Mouse (Mus musculus): ENCODE results near the gene Hpcal1. TPM values are rescaled to one million over a fixed set of nuclear protein-coding genes. Genes with fewer than 3 reads are reported as not detected.

Hpcal1 gene
- polyA plus RNA-seq, 1 experiment = 76.2 TPM

GRCm38 (mm10) chr12:17745431-17745830 lies 54.8 kb downstream of the Hpcal1 start:
- H3K36me3 ChIP-seq (ENCODE audit: control insufficient read depth, insufficient read depth, low read length) = no peaks in the 10 kb centered on the region
- DNase-seq (ENCODE audit: low read depth in 1 of 2, low spot score in 2 of 2) = no peak
- TF ChIP-seq CTCF (IDR thresholded peaks at IDR 0.05; ENCODE audit: extremely low read depth, insufficient read depth, insufficient read length, insufficient replicate concordance) = no peak
- TF ChIP-seq POLR2A (IDR thresholded peaks at IDR 0.05; ENCODE audit: low read depth, low read length) = no peak
- H3K27ac ChIP-seq (ENCODE audit: insufficient read depth, low read length) = no peak overlapping the region
- WGBS = 78% methylated on average over 7 of the region's 7 CpGs
- H3K4me3 ChIP-seq (ENCODE audit: extremely low read depth, insufficient read depth, insufficient read length) = no peak overlapping the region
- no peaks in the 10 kb centered on the region for H3K27me3 ChIP-seq (ENCODE audit: control insufficient read depth, insufficient read depth, low read length)
- peaks cover 8% of the 10 kb centered on the region; the same call in 1 of the 2 replicates for H3K4me1 ChIP-seq (ENCODE audit: control insufficient read depth, insufficient read depth, insufficient read length)

DNA sequence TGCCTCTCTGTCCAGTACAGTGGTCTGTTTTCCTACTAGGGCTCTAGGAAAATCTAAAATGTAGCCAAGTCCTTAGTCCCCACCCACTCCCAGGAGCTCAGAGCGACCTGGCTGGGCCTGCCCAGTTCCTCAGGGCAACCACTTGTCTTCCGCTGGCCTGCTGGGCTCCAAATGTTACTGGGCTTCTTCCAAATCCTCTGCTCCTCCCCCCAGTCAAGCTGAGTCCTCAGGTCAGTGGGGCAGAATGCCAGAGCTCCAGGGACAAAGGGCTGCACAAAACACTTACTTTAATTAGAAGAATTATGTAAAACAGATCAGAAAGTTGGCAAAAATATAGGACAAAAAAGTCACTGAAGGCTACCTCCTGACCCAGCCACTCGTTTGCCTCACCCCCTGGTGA lies 56.1 kb downstream of the Hpcal1 start:
- no peak overlapping the region for H3K4me3 ChIP-seq (ENCODE audit: extremely low read depth, insufficient read depth, insufficient read length)
- H3K4me1 ChIP-seq (ENCODE audit: control insufficient read depth, insufficient read depth, insufficient read length) = peaks cover 8% of the 10 kb centered on the region; the same call in 1 of the 2 replicates
- peak overlapping the region; percentile 14; the same call in 1 of the 2 replicates for H3K27ac ChIP-seq (ENCODE audit: insufficient read depth, low read length)
- 54% methylated on average over 3 of the region's 3 CpGs for WGBS
- no peaks in the 10 kb centered on the region for H3K36me3 ChIP-seq (ENCODE audit: control insufficient read depth, insufficient read depth, low read length)
- peak in 1 of 2 experiments; percentile 5 for DNase-seq (ENCODE audit: low read depth in 1 of 2, low spot score in 2 of 2)
- TF ChIP-seq CTCF (IDR thresholded peaks at IDR 0.05; ENCODE audit: extremely low read depth, insufficient read depth, insufficient read length, insufficient replicate concordance) (no peak), POLR2A (IDR thresholded peaks at IDR 0.05; ENCODE audit: low read depth, low read length) (no peak)
- H3K27me3 ChIP-seq (ENCODE audit: control insufficient read depth, insufficient read depth, low read length) = no peaks in the 10 kb centered on the region

- Histone ChIP-seq H3K27ac (ENCODE audit: insufficient read depth, low read length) (peak overlapping the region; percentile 14; the same call in 1 of the 2 replicates), H3K27me3 (ENCODE audit: control insufficient read depth, insufficient read depth, low read length) (no peaks in the 10 kb centered on the region), H3K4me3 (ENCODE audit: extremely low read depth, insufficient read depth, insufficient read length) (no peak overlapping the region), H3K36me3 (ENCODE audit: control insufficient read depth, insufficient read depth, low read length) (no peaks in the 10 kb centered on the region), H3K4me1 (ENCODE audit: control insufficient read depth, insufficient read depth, insufficient read length) (peaks cover 8% of the 10 kb centered on the region; the same call in 1 of the 2 replicates)
- WGBS = 47% methylated on average over 10 of the region's 10 CpGs
- TF ChIP-seq POLR2A (IDR thresholded peaks at IDR 0.05; ENCODE audit: low read depth, low read length) (no peak), CTCF (IDR thresholded peaks at IDR 0.05; ENCODE audit: extremely low read depth, insufficient read depth, insufficient read length, insufficient replicate concordance) (no peak)
- DNase-seq (ENCODE audit: low read depth in 1 of 2, low spot score in 2 of 2) = no peak
Observed at GRCm38 (mm10) chr12:17747191-17748154, 56.8 kb downstream of the Hpcal1 start.

DNA sequence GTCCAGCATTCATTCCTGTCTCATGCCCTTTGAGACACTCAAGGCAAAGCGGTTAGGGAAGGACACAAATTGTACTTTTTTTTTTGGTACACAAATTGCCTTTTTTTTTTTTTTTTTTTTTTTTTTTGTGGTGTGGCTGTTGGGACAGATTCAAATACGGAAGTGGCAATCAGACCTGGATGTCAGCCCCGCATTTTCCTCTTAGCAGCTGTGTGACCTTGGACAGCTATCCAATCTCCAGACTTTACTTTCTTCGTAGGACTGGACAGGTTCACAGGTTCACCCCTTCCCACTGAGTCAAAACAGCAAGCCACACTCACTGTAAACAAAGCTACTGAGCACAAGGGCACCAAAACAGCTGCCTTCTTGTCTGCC lies 57.5 kb downstream of the Hpcal1 start:
- no peak overlapping the region for H3K4me3 ChIP-seq (ENCODE audit: extremely low read depth, insufficient read depth, insufficient read length)
- no peaks in the 10 kb centered on the region for H3K27me3 ChIP-seq (ENCODE audit: control insufficient read depth, insufficient read depth, low read length)
- no peak for TF ChIP-seq POLR2A (IDR thresholded peaks at IDR 0.05; ENCODE audit: low read depth, low read length)
- no peak for TF ChIP-seq CTCF (IDR thresholded peaks at IDR 0.05; ENCODE audit: extremely low read depth, insufficient read depth, insufficient read length, insufficient replicate concordance)
- peaks cover 8% of the 10 kb centered on the region; the same call in 1 of the 2 replicates for H3K4me1 ChIP-seq (ENCODE audit: control insufficient read depth, insufficient read depth, insufficient read length)
- no peaks in the 10 kb centered on the region for H3K36me3 ChIP-seq (ENCODE audit: control insufficient read depth, insufficient read depth, low read length)
- no peak for DNase-seq (ENCODE audit: low read depth in 1 of 2, low spot score in 2 of 2)
- H3K27ac ChIP-seq (ENCODE audit: insufficient read depth, low read length) = no peak overlapping the region
- WGBS = 30% methylated on average over 4 of the region's 4 CpGs

DNA sequence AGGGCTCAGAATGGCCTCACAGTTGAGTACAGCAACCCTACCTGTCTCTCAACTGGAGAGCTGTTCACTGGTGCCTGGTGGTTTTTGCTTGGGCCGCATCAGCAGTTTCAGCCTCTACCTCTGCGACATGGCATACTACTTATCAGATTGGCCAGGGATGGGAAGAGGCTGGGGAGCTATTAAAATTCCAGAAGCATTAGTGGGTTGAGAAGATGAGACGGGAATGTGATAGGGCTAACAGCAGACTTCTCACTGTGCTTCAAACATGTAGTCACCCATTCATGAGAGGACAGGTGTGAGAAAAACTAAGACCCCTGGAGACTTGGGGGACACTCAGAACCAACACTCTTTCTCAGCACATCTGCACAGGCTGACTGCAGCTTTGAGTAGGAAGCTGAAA lies 59.1 kb downstream of the Hpcal1 start:
- 93% methylated on average over 3 of the region's 3 CpGs for WGBS
- DNase-seq (ENCODE audit: low read depth in 1 of 2, low spot score in 2 of 2) = no peak
- H3K36me3 ChIP-seq (ENCODE audit: control insufficient read depth, insufficient read depth, low read length) = no peaks in the 10 kb centered on the region
- H3K4me3 ChIP-seq (ENCODE audit: extremely low read depth, insufficient read depth, insufficient read length) = no peak overlapping the region
- no peaks in the 10 kb centered on the region for H3K27me3 ChIP-seq (ENCODE audit: control insufficient read depth, insufficient read depth, low read length)
- H3K27ac ChIP-seq (ENCODE audit: insufficient read depth, low read length) = no peak overlapping the region
- TF ChIP-seq POLR2A (IDR thresholded peaks at IDR 0.05; ENCODE audit: low read depth, low read length) (no peak), CTCF (IDR thresholded peaks at IDR 0.05; ENCODE audit: extremely low read depth, insufficient read depth, insufficient read length, insufficient replicate concordance) (no peak)
- H3K4me1 ChIP-seq (ENCODE audit: control insufficient read depth, insufficient read depth, insufficient read length) = peaks cover 8% of the 10 kb centered on the region; the same call in 1 of the 2 replicates

DNA sequence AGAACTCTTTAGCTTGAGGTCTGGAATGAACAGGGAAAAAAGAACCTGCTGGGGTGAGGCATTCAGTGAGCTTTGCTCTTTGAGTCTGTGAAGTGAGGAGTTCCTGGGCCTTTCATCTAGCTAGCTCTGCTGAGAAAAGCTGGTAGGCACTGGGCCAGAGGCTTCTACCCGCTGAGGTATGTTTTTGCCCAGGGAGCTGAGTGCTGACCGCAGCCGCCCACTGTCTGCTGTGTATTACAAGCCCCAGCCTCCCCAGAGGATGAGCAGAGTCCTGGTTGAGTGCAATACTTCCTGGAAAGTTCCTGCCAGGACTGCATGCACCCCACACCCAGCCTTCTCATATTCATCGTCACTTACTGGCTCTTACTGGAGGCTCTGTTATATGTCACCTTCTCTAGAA lies 59.8 kb downstream of the Hpcal1 start:
- no peak overlapping the region for H3K27ac ChIP-seq (ENCODE audit: insufficient read depth, low read length)

More for the DNA sequence above, 59.8 kb downstream of the Hpcal1 start:
- H3K4me3 ChIP-seq (ENCODE audit: extremely low read depth, insufficient read depth, insufficient read length) = no peak overlapping the region
- no peaks in the 10 kb centered on the region for H3K27me3 ChIP-seq (ENCODE audit: control insufficient read depth, insufficient read depth, low read length)
- DNase-seq (ENCODE audit: low read depth in 1 of 2, low spot score in 2 of 2) = no peak
- peaks cover 8% of the 10 kb centered on the region; the same call in 1 of the 2 replicates for H3K4me1 ChIP-seq (ENCODE audit: control insufficient read depth, insufficient read depth, insufficient read length)
- WGBS = 71% methylated on average over 4 of the region's 4 CpGs
- no peaks in the 10 kb centered on the region for H3K36me3 ChIP-seq (ENCODE audit: control insufficient read depth, insufficient read depth, low read length)
- TF ChIP-seq POLR2A (IDR thresholded peaks at IDR 0.05; ENCODE audit: low read depth, low read length) (no peak), CTCF (IDR thresholded peaks at IDR 0.05; ENCODE audit: extremely low read depth, insufficient read depth, insufficient read length, insufficient replicate concordance) (no peak)
